Mouse (Mus musculus) kidney, postnatal 0 days (tissue): ENCODE measurements around the gene Got1. TPM values are rescaled to one million over a fixed set of nuclear protein-coding genes. Genes with fewer than 3 reads are reported as not detected.
"Not testable (repeated sequence)": the region's sequence is repeated elsewhere in the genome, so short reads cannot be mapped to it uniquely, and the experiment has no call there.

Source experiments
- ATAC-seq: fragments of 200-750 bp; cut with Nextera tagmentation; replicated peaks from 2 replicates; pipeline ENCODE4 v1.8.0; 2017; ENCODE audit warnings: low read depth, moderate number of reproducible peaks, moderate TSS enrichment, moderate library complexity; ENCODE audit not compliant: low FRiP score
- DNase-seq: peaks from one replicate; pipeline ENCODE4 v3.0.0-alpha.2; 2016; ENCODE audit warnings: low spot score
- H3K27ac ChIP-seq: fragments of 300-500 bp; sonication (generic); 2 replicates; pipeline ENCODE4 v1.5.1; 2014; ENCODE audit warnings: mild to moderate bottlenecking
- H3K27me3 ChIP-seq: fragments of 300-500 bp; sonication (generic); 2 replicates; pipeline ENCODE4 v1.6.1; 2014; ENCODE audit warnings: low read length, mixed read lengths; ENCODE audit not compliant: insufficient read depth
- H3K36me3 ChIP-seq: fragments of 300-500 bp; sonication (generic); 2 replicates; pipeline ENCODE4 v1.6.1; 2014; ENCODE audit warnings: low read length, mixed read lengths; ENCODE audit not compliant: insufficient read depth
- H3K4me1 ChIP-seq: fragments of 300-500 bp; sonication (generic); replicated peaks from 2 replicates; pipeline ENCODE4 v1.6.1; 2014; ENCODE audit warnings: antibody characterized with exemption, low read length, mixed read lengths; ENCODE audit not compliant: insufficient read depth
- H3K4me2 ChIP-seq: fragments of 300-500 bp; sonication (generic); 2 replicates; pipeline ENCODE4 v1.6.1; 2014; ENCODE audit warnings: mild to moderate bottlenecking, low read length, moderate library complexity, mixed read lengths
- H3K4me3 ChIP-seq: fragments of 300-500 bp; sonication (generic); replicated peaks from 2 replicates; pipeline ENCODE4 v1.5.1; 2014; ENCODE audit warnings: low read depth, low read length
- H3K9ac ChIP-seq: fragments of 300-500 bp; sonication (generic); 2 replicates; pipeline ENCODE4 v1.6.1; 2014; ENCODE audit warnings: low read depth, low read length
- H3K9me3 ChIP-seq: fragments of 300-500 bp; sonication (generic); replicated peaks from 2 replicates; pipeline ENCODE4 v1.6.1; 2016; ENCODE audit warnings: low read length, inconsistent platforms, mixed read lengths
- CTCF ChIP-seq: IDR thresholded peaks from 2 replicates; pipeline ENCODE4 v1.5.1; 2016; ENCODE audit warnings: antibody characterized with exemption, low read depth, mild to moderate bottlenecking, moderate library complexity
- WGBS: fragments of 180-500 bp; shearing (Covaris S2); extraction: QIAGEN DNeasy Blood & Tissue Kit; methylation state at CpG from one replicate; pipeline ENCODE4 v1.1.7; 2014; 5-methylcytosine and 5-hydroxymethylcytosine counted together
- polyA plus RNA-seq: library from polyadenylated mRNA; unstranded; fragments of >200 nt; fragmentation: Nextera tagmentation; extraction: Ambion mirVana; gene quantifications from 2 replicates; pipeline ENCODE4 v1.2.1, GENCODE M21; 2015

Gene Got1
- polyA plus RNA-seq, 1 experiment from 2014 or later, result 86.6 TPM

- no peak for TF ChIP-seq CTCF
- no peak for ATAC-seq
- DNase-seq, result no peak
- WGBS, result 82% methylated on average over 7 of the region's 7 CpGs
- Histone ChIP-seq H3K4me3 (no peak overlapping the region), H3K9ac (no peak overlapping the region), H3K27me3 (no peaks in the 10 kb centered on the region), H3K4me1 (no peaks in the 10 kb centered on the region), H3K9me3 (no peaks in the 10 kb centered on the region), H3K4me2 (no peak overlapping the region), H3K27ac (no peak overlapping the region), H3K36me3 (no peaks in the 10 kb centered on the region; the same call in 1 of the 2 replicates)
Observed at GRCm38 (mm10) chr19:43497440-43497839, 27.0 kb downstream of the Got1 start.

GRCm38 (mm10) chr19:43495846-43496245 lies 28.6 kb downstream of the Got1 start:
- peak; percentile 73 for DNase-seq
- Histone ChIP-seq H3K9me3 (no peaks in the 10 kb centered on the region), H3K4me2 (no peak overlapping the region), H3K27me3 (no peaks in the 10 kb centered on the region), H3K4me1 (no peaks in the 10 kb centered on the region), H3K27ac (no peak overlapping the region), H3K4me3 (no peak overlapping the region), H3K9ac (no peak overlapping the region), H3K36me3 (no peaks in the 10 kb centered on the region; the same call in 1 of the 2 replicates)
- WGBS, result 17% methylated on average over 5 of the region's 5 CpGs
- no peak for ATAC-seq
- TF ChIP-seq CTCF, result peak; percentile 86

- Histone ChIP-seq H3K36me3 (no peaks in the 10 kb centered on the region; the same call in 1 of the 2 replicates), H3K4me3 (no peak overlapping the region), H3K27ac (no peak overlapping the region), H3K9ac (no peak overlapping the region), H3K4me1 (no peaks in the 10 kb centered on the region), H3K9me3 (no peaks in the 10 kb centered on the region), H3K27me3 (no peaks in the 10 kb centered on the region), H3K4me2 (peak overlapping the region; percentile 48)
- 8% methylated on average over 14 of the region's 14 CpGs for WGBS
- ATAC-seq, result no peak
- no peak for TF ChIP-seq CTCF
- DNase-seq, result no peak
Observed at GRCm38 (mm10) chr19:43494914-43495313, 29.5 kb downstream of the Got1 start.

GRCm38 (mm10) chr19:43493878-43494277 lies 30.5 kb downstream of the Got1 start:
- Histone ChIP-seq H3K9ac (no peak overlapping the region), H3K27ac (no peak overlapping the region), H3K4me2 (no peak overlapping the region), H3K27me3 (no peaks in the 10 kb centered on the region), H3K9me3 (no peaks in the 10 kb centered on the region), H3K36me3 (no peaks in the 10 kb centered on the region), H3K4me1 (no peaks in the 10 kb centered on the region), H3K4me3 (no peak overlapping the region)
- WGBS, result 80% methylated on average over 6 of the region's 6 CpGs
- DNase-seq (no peak), ATAC-seq (no peak)
- TF ChIP-seq CTCF, result no peak

- not testable (repeated sequence) for H3K9ac ChIP-seq, ATAC-seq, H3K36me3 ChIP-seq, H3K4me1 ChIP-seq, H3K4me2 ChIP-seq, H3K27ac ChIP-seq, H3K9me3 ChIP-seq, H3K27me3 ChIP-seq, DNase-seq, H3K4me3 ChIP-seq
- WGBS, result 68% methylated on average over 1 of the region's 1 CpGs
Observed at GRCm38 (mm10) chr19:43493316-43493715, 31.1 kb downstream of the Got1 start.

GRCm38 (mm10) chr19:43487429-43487828 lies 37.0 kb downstream of the Got1 start:
- H3K4me3 ChIP-seq, result no peak overlapping the region
- ATAC-seq (no peak), DNase-seq (peak; percentile 55)
- no peaks in the 10 kb centered on the region for H3K36me3 ChIP-seq
- H3K27ac ChIP-seq, result no peak overlapping the region
- H3K9ac ChIP-seq, result no peak overlapping the region
- WGBS, result 37% methylated on average over 3 of the region's 3 CpGs
- peak; percentile 71 for TF ChIP-seq CTCF
- H3K27me3 ChIP-seq, result no peaks in the 10 kb centered on the region
- H3K4me1 ChIP-seq, result no peaks in the 10 kb centered on the region
- no peaks in the 10 kb centered on the region for H3K9me3 ChIP-seq
- H3K4me2 ChIP-seq, result no peak overlapping the region

- Histone ChIP-seq H3K9me3 (no peaks in the 10 kb centered on the region), H3K36me3 (no peaks in the 10 kb centered on the region), H3K27ac (no peak overlapping the region), H3K27me3 (no peaks in the 10 kb centered on the region), H3K4me3 (no peak overlapping the region), H3K4me1 (no peaks in the 10 kb centered on the region), H3K9ac (no peak overlapping the region), H3K4me2 (no peak overlapping the region)
- no peak for TF ChIP-seq CTCF
- WGBS, result 74% methylated on average over 9 of the region's 9 CpGs
- DNase-seq (no peak), ATAC-seq (no peak)
Observed at GRCm38 (mm10) chr19:43480512-43480911, 43.9 kb downstream of the Got1 start.
